In genomic region chr4:57263061-57263685, GRCm38 (mm10) we compare ENCODE assay signal across 10 mouse cellular contexts. TPM values are rescaled to one million over a fixed set of nuclear protein-coding genes. Genes with fewer than 3 reads are reported as not detected.
DNase-seq lines count a peak whose midpoint lies in the region; ATAC-seq and TF ChIP-seq lines count a peak whose summit lies in the region.
"Had no signal": no experiment of that assay in that cellular context is flagged by ENCODE, and none has a peak within 500 bp of the region (broad histone marks: within the 10 kb centered on the region; RNA-seq: fewer than 3 reads in every experiment).

No protein-coding gene starts in this region.

- ATAC-seq in liver, embryonic 14.5 days (ENCODE audit: insufficient read depth) = no peak

- no peaks in the 10 kb centered on the region for H3K4me1 ChIP-seq in liver, embryonic 14.5 days (replicated peaks; ENCODE audit: control insufficient read depth in 2 of 2, insufficient read depth in 2 of 2, low read length in 1 of 2)
- H3K4me1 ChIP-seq in limb, embryonic 10.5 days = peaks cover 32% of the 10 kb centered on the region

- no peak for TF ChIP-seq EP300 in liver, embryonic 14.5 days (IDR thresholded peaks at IDR 0.05; ENCODE audit: low read depth)

- no peaks in the 10 kb centered on the region for H3K36me3 ChIP-seq in liver, embryonic 14.5 days (replicated peaks; ENCODE audit: control insufficient read depth, insufficient read depth, low read depth)
- H3K36me3 ChIP-seq in limb, embryonic 10.5 days = no peaks in the 10 kb centered on the region

- no peak overlapping the region for H3K4me3 ChIP-seq in liver, embryonic 14.5 days (ENCODE audit: insufficient read depth in 1 of 2, low read depth in 2 of 2, low read length in 2 of 2)
- H3K4me3 ChIP-seq in limb, embryonic 10.5 days = no peak overlapping the region
- H3K4me3 ChIP-seq: erythroblast, embryonic 14.5 days; limb, embryonic 12.5 days had no signal

- H3K4me2 ChIP-seq in liver, embryonic 14.5 days (ENCODE audit: low read depth) = no peak overlapping the region
- H3K4me2 ChIP-seq: limb, embryonic 12.5 days had no signal

- H3K27me3 ChIP-seq in liver, embryonic 14.5 days (ENCODE audit: control insufficient read depth, insufficient read depth, low read length) = no peaks in the 10 kb centered on the region
- H3K27me3 ChIP-seq in limb, embryonic 10.5 days (ENCODE audit: low read depth, poor library complexity, severe bottlenecking) = 0 out of 2 replicates have a peak, but pooled peaks cover 6% of the 10 kb centered on the region
- H3K27me3 ChIP-seq: limb, embryonic 12.5 days had no signal

- 58% methylated on average over 8 of the region's 8 CpGs for WGBS in liver, embryonic 14.5 days (ENCODE audit: insufficient replicate concordance)
- 75% methylated on average over 8 of the region's 8 CpGs for WGBS in limb, embryonic 10.5 days

- intact Hi-C loops in left cerebral cortex, postnatal 36 days (cut with DNase I) = no loop called here

- peak; percentile 52 for DNase-seq in adrenal gland, adult 2 months
- DNase-seq in adrenal gland, adult 8-10 months = no peak
- no peak for DNase-seq in liver, embryonic 14.5 days (ENCODE audit: low read depth in 3 of 3, low spot score in 3 of 3)
- no peak for DNase-seq in liver
- DNase-seq in adrenal gland, postnatal 14 days = peak; percentile 69
- DNase-seq in limb, embryonic 10.5 days (ENCODE audit: low spot score) = no peak
- no peak for DNase-seq in left cerebral cortex, postnatal 36 days (ENCODE audit: low spot score in 2 of 2)
- DNase-seq in urinary bladder, adult 18-20 months (ENCODE audit: low spot score in 2 of 2) = no peak

- no peak overlapping the region for H3K27ac ChIP-seq in liver, embryonic 14.5 days
- H3K27ac ChIP-seq in limb, embryonic 10.5 days = peak overlapping the region; percentile 14

- TF ChIP-seq CTCF in liver, embryonic 14.5 days (IDR thresholded peaks at IDR 0.05; ENCODE audit: low read depth) = peak; percentile 49; the same call in 1 of the 2 replicates

- no peaks in the 10 kb centered on the region for H3K9me3 ChIP-seq in liver, embryonic 14.5 days (ENCODE audit: control insufficient read depth, low read length)
- H3K9me3 ChIP-seq in limb, embryonic 10.5 days (replicated peaks) = no peaks in the 10 kb centered on the region
- H3K9me3 ChIP-seq: limb, embryonic 12.5 days had no signal

- no peak overlapping the region for H3K9ac ChIP-seq in liver, embryonic 14.5 days (replicated peaks)
- H3K9ac ChIP-seq: limb, embryonic 12.5 days had no signal

RNA-seq across cellular contexts. Expression of gene Ptpn3, which starts 38.5 kb away (rescaled TPM):
- 10 to 100 TPM; 24.2 to 36.4 TPM for total RNA-seq in adrenal gland, adult 2 months (2021)
- polyA plus RNA-seq in adrenal gland, adult 2 months (2012; rRNA removed) = 5.3 and 9.0 TPM in 2 replicates
- total RNA-seq in adrenal gland, adult 8-10 months (2022) = 10 to 100 TPM; 31.1 to 57.6 (median 40.2) TPM
- polyA plus RNA-seq in liver, embryonic 14.5 days (2012; rRNA removed) = 0.32 and 0.46 TPM in 2 replicates
- polyA plus RNA-seq in liver, embryonic 14.5 days (2014; fragmentation: Nextera tagmentation; extraction: Ambion mirVana) = 0.38 and 0.51 TPM in 2 replicates
- total RNA-seq in adrenal gland, postnatal 14 days (2021) = 19.0 and 26.2 TPM in 2 replicates
- polyA plus RNA-seq in limb, embryonic 10.5 days (2016; fragmentation: Nextera tagmentation; extraction: Ambion mirVana) = 1.0 and 1.4 TPM in 2 replicates
- 10 to 100 TPM; 61.6 to 63.8 TPM for total RNA-seq in left cerebral cortex, postnatal 36 days (2021)
- polyA plus RNA-seq: erythroblast, embryonic 14.5 days had no signal

Comparison
In these comparisons a context has a peak if more than half of its experiments do, and no peak if none do; other contexts are left out.
1. DNase-seq: peak in adrenal gland, adult 2 months (single experiment) and adrenal gland, postnatal 14 days (single experiment); none in adrenal gland, adult 8-10 months (single experiment), liver, embryonic 14.5 days (0 of 3), liver (single experiment), limb, embryonic 10.5 days (single experiment), left cerebral cortex, postnatal 36 days (0 of 2) and urinary bladder, adult 18-20 months (0 of 2).